Mouse (Mus musculus): ENCODE results near the gene Sirt2. TPM values are rescaled to one million over a fixed set of nuclear protein-coding genes. Genes with fewer than 3 reads are reported as not detected.

Gene Sirt2
- total RNA-seq, 2 experiments from 2014 or later: 85.1 to 87.0 TPM

DNA sequence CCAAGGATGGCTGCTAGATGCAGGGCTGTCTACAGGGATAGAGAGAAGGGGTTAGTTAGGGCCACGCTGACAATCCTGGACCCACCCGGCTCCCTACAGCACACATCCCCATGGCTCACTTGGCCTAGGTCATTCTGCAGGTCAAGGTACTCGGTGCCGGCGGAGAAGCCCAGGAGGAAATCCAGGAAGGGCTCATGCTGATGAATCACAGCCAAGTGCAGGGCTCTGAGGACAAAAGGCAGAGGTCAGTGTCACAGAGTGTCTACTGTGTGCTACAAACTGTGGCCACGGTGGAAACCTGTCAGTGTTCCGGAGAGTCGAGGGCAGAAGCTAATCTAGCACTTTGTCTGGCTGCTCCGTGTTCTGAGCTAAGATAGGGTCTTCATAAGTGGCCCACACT is 4.6 kb upstream of the Sirt2 start:
- intact Hi-C loops (cut with DNase I): loop anchor here (2.0 to 10.0 kb wide), 3 partner anchors 17 to 473 kb away; partner anchors contain the start of genes Ggn, Kcnk6, Spred3 and Yif1b
- no peak for DNase-seq

DNA sequence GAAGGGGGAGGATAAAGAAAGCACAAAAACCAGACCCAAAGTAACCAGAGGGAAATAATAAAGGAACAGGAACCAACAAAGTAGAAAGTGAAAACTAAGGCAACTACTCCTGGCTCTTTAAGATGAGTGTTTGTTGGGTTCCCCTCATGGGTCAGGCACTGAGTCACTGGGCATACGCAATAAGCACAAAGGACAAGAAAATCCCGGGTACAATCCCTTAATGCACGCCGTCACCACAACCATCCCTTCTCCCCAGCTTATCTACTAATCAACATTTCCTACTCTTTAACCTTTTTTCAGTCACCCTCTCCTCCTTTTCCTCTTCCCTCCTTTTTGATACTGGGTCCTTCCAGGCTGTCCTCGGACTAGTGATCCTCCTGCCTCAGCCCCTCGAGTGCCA is 1.3 kb upstream of the Sirt2 start:
- DNase-seq: no peak
- intact Hi-C loops (cut with DNase I): loop anchor here (10.0 kb wide), 2 partner anchors 410 to 470 kb away; partner anchors contain the start of genes Ggn, Kcnk6, Spred3 and Yif1b

DNA sequence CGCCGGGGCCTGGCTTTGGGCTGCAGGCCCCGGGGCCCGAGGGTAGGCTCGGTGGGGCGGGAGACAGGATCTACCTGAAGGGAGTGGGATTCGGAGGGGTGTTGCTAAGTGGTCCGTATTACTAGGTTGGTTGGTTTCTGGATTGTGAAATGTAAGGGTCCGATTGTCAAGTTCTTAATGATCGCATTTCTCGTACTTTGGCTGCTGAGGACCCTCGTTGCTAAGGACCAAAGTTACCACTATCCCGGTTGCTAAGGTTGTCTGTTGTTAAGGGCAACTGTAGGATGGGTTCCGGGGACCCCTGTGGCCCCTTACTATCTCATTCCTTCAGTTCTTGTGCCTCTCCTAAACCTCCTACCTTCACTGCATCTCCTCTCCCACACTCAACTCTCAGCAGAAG is 375 bp downstream of the Sirt2 start:
- intact Hi-C loops (cut with DNase I): loop anchor here (10.0 kb wide), 2 partner anchors 408 to 468 kb away; partner anchors contain the start of genes Ggn, Kcnk6, Spred3 and Yif1b
- no peak for DNase-seq

DNA sequence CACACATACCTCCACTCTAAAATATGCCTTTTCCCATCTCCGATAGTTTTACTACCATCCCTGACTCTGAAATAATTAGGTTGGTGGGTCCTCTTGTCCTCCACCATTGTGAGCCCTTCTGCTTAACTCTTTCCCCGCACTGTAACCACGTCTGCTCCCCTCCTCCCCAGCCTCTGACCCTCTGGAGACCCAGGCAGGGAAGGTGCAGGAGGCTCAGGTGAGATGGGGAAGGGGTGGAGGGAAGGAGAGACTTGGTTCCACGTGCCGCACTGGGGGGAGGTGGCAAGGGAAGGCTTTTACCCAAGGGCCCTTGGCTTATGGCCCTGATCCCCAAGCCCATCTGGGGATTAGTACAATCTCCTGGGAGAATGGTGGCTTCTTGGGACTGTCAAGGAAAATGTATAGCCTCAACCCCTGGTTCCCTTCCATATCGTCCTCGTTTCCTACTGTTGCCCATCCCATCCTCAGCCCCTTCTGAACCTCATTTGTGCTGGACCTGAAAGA is 979 bp downstream of the Sirt2 start, which contains the start of gene Nfkbib:
TSS of gene Nfkbib (minus strand) at position 51 of the 504 bp plus-strand sequence.
- intact Hi-C loops (cut with DNase I): loop anchor here (10.0 kb wide), 2 partner anchors 407 to 467 kb away; partner anchors contain the start of genes Ggn, Kcnk6, Spred3 and Yif1b

DNA sequence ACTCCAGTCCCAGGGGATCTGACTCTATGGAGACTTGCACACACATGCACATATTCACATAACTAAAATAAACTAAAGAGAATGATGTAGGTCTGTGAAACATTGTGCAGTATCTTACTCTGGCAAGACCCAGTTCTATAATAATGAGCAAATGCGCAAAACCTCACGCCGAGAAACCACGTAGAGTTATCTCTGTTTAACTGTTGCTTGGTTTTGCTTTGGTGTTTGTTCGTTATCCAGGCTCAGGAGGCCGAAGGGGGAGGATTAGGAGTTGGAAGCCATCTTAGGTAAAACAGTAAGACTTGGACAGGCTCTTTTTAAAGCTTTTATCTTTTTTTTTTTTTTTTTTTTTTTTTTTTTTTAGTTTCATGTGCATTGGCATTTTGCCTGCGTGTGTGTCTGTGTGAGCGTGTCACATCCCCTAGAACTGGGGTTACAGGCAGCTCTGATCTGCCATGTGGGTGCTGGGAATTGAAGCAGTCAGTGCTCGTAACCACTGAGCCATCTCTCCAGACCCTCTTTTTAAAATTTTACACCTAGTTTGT is 3.0 kb downstream of the Sirt2 start:
- intact Hi-C loops (cut with DNase I): loop anchor here (10.0 kb wide), 2 partner anchors 405 to 465 kb away; partner anchors contain the start of genes Ggn, Kcnk6, Spred3 and Yif1b
- DNase-seq: no peak

More for the DNA sequence above, 979 bp downstream of the Sirt2 start, which contains the start of gene Nfkbib:
- DNase-seq: no peak

DNA sequence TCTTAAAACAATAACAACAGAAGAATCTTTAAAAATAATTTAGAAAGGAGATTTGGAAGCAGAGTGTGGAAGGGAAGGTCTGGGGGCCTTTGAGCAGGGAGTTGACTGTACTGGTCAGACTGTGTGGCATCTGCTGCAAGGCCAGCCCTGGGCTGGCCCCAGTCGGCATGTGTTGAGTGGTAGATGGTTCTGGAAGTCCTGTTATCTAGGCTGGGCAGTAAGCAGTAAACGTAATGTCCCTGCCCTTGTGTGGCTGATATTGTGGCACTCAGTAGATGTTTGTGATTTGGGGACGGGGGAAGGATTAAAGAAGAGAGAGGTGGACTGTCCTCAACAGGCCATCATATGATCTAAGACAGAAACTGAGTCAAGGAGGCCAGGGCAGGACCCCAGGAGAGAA is 3.8 kb downstream of the Sirt2 start:
- intact Hi-C loops (cut with DNase I): no loop called here
- DNase-seq: no peak

DNA sequence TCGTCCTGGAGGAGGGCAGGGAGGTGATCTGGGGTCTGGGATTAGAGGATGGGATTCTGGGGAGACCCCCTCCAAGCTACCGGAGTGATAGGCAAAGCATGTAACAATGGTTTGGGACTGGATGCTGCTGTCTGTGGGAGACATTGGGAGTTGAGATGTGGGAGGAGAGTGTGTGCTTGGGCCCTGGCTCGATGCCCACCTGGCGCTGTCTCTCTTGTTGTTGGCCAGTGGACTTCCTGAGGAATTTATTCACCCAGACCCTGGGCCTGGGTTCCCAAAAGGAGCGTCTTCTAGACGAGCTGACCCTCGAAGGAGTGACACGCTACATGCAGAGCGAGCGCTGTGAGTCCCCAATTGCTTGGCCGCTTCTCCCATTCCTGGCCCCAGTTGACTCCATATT is 5.3 kb downstream of the Sirt2 start:
- intact Hi-C loops (cut with DNase I): no loop called here

DNA sequence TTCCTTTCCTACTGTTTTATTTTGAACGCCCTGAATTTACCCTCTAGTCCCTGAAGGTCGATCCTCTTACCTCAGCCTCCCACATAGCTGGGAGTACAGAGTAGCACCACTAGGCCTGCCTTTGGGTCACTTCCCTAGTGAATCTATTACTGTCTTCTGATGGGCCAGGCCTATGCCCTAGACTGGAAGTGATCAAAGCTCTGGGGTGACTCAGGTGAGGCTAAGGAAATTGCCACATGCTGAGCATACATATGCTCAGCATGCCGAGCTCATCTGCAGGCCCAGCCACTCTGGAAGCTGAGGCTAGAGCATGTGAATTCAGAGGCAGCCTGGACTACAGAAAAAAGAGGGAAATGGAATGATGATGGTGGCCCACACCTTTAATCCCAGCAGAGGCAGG is 6.6 kb downstream of the Sirt2 start:
- intact Hi-C loops (cut with DNase I): no loop called here
- no peak for DNase-seq

More for the DNA sequence above, 5.3 kb downstream of the Sirt2 start:
- peak in 1 of 2 experiments; percentile 44 for DNase-seq

DNA sequence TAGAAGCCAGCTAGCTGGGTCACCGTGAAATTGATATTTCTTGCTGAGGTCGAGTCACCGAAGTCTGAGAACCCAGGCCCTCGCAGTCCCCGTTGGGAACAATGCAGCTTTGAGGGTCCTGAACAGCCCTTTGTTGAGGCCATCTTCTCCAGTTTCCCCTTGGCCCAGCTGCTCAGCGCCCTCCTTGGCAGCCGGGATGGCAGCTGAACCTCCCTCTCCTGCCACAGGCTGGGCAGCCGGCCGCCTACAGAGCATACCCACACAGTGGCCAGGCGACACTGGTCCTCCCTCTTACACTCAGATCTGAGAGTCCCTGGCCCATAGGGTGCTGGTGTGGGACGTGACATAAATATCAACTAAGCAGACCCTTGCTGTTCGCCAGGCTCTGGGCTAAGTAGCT is 7.6 kb downstream of the Sirt2 start:
- intact Hi-C loops (cut with DNase I): no loop called here
- DNase-seq: no peak

DNA sequence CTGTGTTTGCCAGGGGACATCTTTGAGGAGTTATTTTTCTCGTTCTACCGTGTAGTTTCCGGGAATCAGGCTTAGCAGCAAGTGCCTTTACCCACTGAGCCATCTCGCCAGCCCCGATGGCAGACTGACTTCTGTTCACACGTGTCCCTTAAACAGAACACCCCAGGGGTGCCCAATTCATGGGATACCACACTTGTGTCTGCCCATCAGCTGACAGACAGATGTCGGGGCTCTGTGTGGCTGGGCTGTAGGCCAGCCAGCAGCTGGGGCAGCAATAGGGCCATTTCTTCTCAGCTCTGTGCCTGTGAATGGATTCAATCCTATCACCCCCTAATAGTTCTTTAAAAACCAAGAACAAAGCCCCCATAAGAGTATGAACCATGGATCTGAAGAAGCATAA is 8.6 kb downstream of the Sirt2 start:
- intact Hi-C loops (cut with DNase I): no loop called here
- no peak for DNase-seq

DNA sequence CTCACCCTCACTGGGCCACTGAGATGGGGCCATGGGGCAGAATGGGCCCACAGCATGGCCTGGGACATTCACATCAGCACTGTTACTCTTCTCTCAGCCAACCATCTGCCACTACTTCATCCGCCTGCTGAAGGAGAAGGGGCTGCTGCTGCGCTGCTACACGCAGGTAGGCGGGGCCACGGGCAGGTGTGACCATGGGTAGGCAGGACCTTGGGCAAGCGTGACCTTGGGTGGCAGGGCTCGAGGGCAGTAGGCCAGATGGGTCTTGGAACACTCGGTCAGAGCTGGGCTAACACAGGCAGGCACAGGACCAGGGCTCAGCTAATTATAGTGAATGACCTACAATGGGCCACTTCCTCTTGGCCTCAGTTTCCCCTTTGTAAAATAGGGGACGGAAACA is 12.3 kb downstream of the Sirt2 start:
- intact Hi-C loops (cut with DNase I): no loop called here
- no peak for DNase-seq

DNA sequence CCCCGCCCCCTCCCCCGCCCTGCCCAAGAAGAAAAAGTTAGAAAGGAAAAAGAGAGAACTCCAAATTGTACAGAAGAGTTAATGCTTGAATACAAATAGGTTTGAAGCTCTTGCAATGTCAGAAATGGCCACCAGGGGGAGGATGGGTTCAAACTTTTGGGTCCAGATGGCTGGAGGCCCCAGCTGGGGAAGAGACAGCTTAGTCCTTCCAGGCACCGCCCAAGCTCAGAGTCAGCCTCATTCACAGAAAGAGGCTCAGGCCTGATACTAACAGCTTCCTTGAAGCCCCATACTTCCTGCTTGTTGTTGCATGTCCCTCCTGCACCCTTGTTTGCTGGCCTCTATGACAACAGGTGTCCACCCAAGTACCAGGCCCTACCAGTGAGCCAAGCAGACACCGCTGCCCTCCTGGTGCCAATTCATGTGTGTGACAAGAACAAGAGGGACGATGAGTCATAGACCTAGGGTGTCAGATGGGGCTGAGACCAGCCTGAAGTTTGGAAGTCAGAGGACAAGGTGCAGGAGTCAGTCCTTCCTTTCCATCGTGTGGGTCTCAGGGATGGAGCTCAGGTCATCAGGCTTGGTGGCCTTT is 13.6 kb downstream of the Sirt2 start:
- intact Hi-C loops (cut with DNase I): loop anchor here (1.0 to 5.0 kb wide), 3 partner anchors 87 to 258 kb away; no protein-coding TSS in a partner anchor
- peak; percentile 88 to 94 for DNase-seq

DNA sequence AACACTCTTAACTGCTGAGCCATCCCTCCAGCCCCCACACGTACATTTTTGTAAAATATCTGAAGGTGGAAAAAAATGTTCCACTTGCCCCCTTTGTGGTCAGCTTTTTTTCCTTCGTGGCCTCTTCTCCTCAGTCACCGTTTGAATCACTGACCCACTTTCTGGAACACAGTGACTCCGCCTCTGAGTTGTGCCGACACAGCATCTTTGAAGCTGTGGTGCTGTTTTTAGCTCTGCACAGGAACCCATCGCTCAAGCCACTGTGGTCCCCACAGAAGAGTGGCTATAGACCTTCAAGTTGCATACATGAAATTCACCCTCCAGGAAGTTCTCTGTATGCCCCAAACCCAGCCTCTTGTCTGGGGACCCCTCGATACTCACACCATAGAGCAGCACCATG is 14.3 kb downstream of the Sirt2 start:
- peak in 1 of 2 experiments; percentile 22 for DNase-seq
- intact Hi-C loops (cut with DNase I): loop anchor here (1.0 to 5.0 kb wide), 3 partner anchors 86 to 257 kb away; no protein-coding TSS in a partner anchor

DNA sequence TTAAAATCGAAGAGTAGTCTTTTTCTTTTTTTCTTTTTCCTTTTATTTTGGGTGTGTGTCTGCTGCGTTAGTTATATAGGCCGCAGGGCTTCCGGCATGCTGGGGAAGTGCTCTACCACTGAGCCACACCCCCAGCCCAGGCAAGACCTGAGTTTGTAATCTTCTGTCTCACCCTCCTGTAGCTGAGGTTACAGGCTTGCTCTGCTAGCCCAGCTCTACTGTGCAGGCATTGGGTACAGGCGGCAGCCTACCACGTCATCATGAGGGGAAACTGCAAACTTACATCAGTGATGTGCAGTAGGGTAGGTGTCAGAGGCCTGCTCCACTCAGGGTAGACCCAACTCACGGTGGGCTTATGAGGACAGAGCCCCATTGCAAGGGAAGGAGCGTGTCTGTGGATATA is 14.7 kb downstream of the Sirt2 start:
- no peak for DNase-seq
- intact Hi-C loops (cut with DNase I): loop anchor here (5.0 kb wide), 1 partner anchor 191 kb away; no protein-coding TSS in a partner anchor

DNA sequence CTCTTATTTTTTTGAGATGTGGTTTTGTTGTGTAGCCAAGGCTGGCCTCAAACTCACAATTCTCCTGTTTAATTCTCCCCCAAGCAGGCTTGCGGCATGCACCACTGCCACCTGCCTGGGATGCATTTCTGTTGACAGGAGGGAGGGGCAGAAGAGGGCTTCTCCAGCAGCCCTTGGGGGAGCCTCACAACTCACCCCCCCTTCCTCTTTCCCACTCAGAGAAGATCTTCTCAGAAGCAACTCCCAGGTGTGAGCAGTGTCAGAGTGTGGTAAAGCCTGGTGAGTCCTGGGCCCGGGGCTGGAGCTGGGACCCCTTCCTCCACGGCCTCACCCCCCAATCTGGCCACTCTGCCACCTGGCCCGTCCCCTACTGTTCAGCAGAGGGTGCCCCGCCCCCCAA is 18.6 kb downstream of the Sirt2 start:
- intact Hi-C loops (cut with DNase I): no loop called here
- no peak for DNase-seq

DNA sequence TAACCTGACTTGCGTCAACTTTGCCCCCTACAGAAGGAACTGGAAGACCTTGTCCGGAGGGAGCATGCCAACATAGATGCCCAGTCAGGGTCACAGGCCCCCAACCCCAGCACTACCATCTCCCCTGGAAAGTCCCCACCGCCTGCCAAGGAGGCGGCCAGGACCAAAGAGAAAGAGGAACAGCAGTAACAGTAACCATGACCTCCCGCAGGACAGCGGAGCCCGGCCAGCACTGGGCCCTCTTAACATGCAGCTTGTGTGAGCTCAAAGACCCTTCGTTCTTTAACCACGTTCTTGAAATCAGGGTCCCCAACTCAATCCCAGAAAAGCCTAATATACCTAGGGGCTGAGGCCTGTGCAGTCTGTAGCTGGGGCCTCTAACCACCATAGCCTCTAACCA is 21.3 kb downstream of the Sirt2 start:
- no peak for DNase-seq
- intact Hi-C loops (cut with DNase I): no loop called here

DNA sequence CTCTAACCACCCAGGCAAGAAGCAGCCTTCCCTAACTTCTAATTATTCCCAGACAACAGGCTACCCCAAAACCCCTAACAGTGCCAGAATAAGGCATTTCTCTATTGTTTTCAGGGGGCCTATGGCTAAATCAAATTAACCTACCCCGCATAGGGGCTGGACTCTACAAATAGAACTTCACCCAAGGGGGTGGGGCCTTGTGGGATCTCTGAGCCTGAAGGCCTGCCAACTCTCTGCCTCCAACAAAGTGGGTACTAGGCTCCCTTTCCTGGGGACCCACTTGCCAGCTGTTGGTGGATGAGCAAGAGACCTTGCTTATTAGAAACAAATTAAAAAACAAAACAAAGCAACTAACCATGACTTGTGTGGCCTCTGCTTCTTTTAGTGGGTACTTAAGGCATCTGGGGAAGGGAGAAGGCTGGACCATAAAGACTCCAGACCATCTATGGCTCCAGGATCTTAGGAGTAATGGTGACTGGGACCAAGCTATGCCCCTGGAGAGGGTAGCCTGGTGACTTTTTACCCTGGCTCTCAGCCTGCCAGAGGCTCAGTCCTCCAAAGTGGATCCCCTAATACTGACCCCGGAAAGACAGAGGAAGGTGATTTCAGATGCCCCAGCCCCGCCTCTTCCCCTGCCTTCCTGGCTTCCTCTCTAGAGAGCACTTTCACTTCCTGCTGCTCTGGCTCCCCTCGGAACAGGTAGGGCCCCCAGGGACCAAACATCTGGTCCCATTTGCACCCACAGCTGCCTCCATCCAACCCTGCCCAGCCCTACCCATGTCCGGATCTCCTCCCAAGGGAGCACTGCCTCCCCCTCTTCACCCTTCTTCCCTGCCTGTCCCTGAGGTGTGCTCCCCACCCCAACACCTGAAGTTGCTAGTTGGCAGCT is 22.0 kb downstream of the Sirt2 start, which contains the start of gene Rinl:
TSS of gene Rinl (plus strand) at position 663 of the 889 bp plus-strand sequence.
- intact Hi-C loops (cut with DNase I): no loop called here
- DNase-seq: no peak

DNA sequence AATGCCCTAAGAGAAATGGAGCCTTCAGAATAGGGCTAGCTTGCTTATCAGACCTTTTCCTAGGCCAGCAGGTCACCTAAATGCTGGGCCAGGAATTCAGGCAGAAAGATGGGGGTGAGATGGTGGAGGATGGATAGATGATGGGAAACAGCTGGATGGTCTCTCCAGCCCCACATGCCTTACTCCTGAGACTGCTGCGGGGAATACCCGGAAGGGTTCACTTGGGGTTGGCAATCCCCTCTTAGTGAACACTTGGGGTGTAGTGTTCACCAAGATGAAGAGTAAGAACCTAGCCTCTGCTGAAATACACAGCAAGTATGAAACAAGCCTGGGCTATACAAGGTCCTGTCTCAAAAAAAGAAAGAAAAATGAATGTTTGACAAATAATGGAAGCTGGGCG is 22.7 kb downstream of the Sirt2 start:
- DNase-seq: no peak
- intact Hi-C loops (cut with DNase I): no loop called here

DNA sequence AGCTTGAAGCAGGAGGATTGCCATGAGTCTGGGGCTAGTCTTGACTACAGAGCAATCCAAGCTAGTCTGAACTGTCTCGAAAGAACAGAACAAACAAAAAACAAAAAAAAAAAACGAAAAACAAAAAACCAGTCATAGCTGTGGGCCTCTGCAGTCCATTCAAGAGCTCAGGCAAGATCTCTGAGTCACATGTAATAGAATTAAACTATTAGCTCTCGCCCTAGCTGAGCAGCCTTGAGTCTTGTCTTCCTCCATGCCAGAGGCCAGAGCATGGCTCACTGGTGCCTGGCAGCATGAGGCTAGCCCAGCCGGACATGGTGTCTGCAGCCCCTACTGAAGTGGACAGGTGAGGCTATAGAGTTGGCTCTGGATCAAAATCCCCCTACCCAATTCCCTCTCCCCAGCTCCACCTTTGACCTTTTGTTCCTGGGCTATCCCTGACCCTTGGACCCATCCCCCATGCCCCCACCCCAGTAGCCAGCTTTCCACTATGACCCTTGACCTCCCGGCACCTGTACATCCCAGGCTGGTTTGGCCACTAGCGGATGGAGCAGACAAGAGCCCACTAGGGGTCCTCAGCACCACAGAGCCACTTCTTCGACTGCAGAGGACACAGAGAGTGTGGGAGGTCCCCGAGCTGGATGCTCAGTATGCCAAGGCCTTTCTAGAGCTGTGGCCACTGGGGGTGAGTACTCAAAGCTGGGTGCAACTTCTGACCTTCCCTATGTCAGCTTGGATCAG is 23.7 kb downstream of the Sirt2 start:
- intact Hi-C loops (cut with DNase I): loop anchor here (10.0 kb wide), 1 partner anchor 445 kb away; the partner anchor contains the start of genes Kcnk6 and Yif1b
- DNase-seq: no peak

DNA sequence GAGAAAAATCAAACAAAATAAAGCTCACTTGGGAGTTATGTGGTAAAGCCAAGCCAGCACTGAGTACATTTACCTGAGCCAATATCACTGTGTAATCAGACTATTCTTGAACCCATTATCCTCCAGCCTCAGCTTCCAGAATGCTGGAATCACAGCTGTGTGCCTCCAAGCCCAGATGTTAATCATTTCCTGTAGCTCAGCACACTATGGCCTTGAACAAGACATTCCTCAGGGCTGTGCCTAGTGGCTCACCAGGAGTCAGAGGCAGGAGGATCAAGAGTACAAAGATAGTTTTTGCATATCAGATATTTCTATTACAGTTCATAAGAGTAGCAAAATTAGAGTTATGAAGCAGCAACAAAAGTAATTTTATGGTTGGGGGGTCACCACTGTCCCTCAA is 25.2 kb downstream of the Sirt2 start:
- DNase-seq: no peak
- intact Hi-C loops (cut with DNase I): loop anchor here (10.0 kb wide), 1 partner anchor 443 kb away; the partner anchor contains the start of genes Kcnk6 and Yif1b
